Mouse (Mus musculus) intestine, postnatal 0 days (tissue): ENCODE measurements at regions not wholly inside any gene's neighbourhood (a gene's known extent, or its start where the extent isn't known, plus 50 kb on each side); places are given as distances from the start of the nearest gene placed in this dataset.

Experiments
- ATAC-seq: fragments of 200-750 bp; cut with Nextera tagmentation; 2 replicates; pipeline ENCODE4 v1.8.0; 2017; ENCODE audit warnings: mild to moderate bottlenecking, moderate TSS enrichment, moderate library complexity
- H3K27ac ChIP-seq: fragments of 300-500 bp; sonication (generic); 2 replicates; pipeline ENCODE4 v1.5.1; 2014; ENCODE audit warnings: mild to moderate bottlenecking, low read depth, low read length, moderate library complexity
- H3K27me3 ChIP-seq: fragments of 300-500 bp; sonication (generic); replicated peaks from 2 replicates; pipeline ENCODE4 v1.6.1; 2014; ENCODE audit warnings: low read length, mixed read lengths; ENCODE audit not compliant: control insufficient read depth, insufficient read depth
- H3K36me3 ChIP-seq: fragments of 300-500 bp; sonication (generic); 2 replicates; pipeline ENCODE4 v1.6.1; 2014; ENCODE audit warnings: mild to moderate bottlenecking, moderate library complexity; ENCODE audit not compliant: control insufficient read depth, insufficient read depth
- H3K4me1 ChIP-seq: fragments of 300-500 bp; sonication (generic); replicated peaks from 2 replicates; pipeline ENCODE4 v1.6.1; 2014; ENCODE audit warnings: antibody characterized with exemption, low read length, mixed read lengths; ENCODE audit not compliant: control insufficient read depth, insufficient read depth
- H3K4me2 ChIP-seq: fragments of 300-500 bp; sonication (generic); replicated peaks from 2 replicates; pipeline ENCODE4 v1.6.1; 2014; ENCODE audit warnings: low read depth, mild to moderate bottlenecking, moderate library complexity
- H3K4me3 ChIP-seq: fragments of 300-500 bp; sonication (generic); 2 replicates; pipeline ENCODE4 v1.5.1; 2014; ENCODE audit warnings: low read depth, low read length
- H3K9ac ChIP-seq: fragments of 300-500 bp; sonication (generic); 2 replicates; pipeline ENCODE4 v1.6.1; 2014; ENCODE audit warnings: mild to moderate bottlenecking, low read depth, low read length
- H3K9me3 ChIP-seq: fragments of 300-500 bp; sonication (generic); 2 replicates; pipeline ENCODE4 v1.6.1; 2016; ENCODE audit warnings: mixed run types; ENCODE audit not compliant: control insufficient read depth
- CTCF ChIP-seq: sonication (generic); IDR thresholded peaks from 2 replicates; pipeline ENCODE4 v1.5.1; 2016; ENCODE audit warnings: low read depth, mild to moderate bottlenecking, control low read depth, antibody characterized with exemption, moderate library complexity
- WGBS: fragments of 180-500 bp; shearing (Covaris S2); extraction: QIAGEN DNeasy Blood & Tissue Kit; methylation state at CpG from one replicate; pipeline ENCODE4 v1.1.7; 2014; 5-methylcytosine and 5-hydroxymethylcytosine counted together

- WGBS: 29% methylated on average over 5 of the region's 5 CpGs
- Histone ChIP-seq H3K27ac (no peak overlapping the region), H3K9ac (no peak overlapping the region), H3K36me3 (no peaks in the 10 kb centered on the region), H3K4me3 (no peak overlapping the region), H3K9me3 (no peaks in the 10 kb centered on the region), H3K4me2 (0 out of 2 replicates have a peak overlapping the region, but pooled peaks have one; percentile 13), H3K27me3 (no peaks in the 10 kb centered on the region), H3K4me1 (peaks cover 2% of the 10 kb centered on the region; the same call in 1 of the 2 replicates)
- no peak for TF ChIP-seq CTCF
- no peak for ATAC-seq
Measured at GRCm38 (mm10) chr2:116813559-116813895, 65.0 kb upstream of the Tmco5 start.

GRCm38 (mm10) chr2:116817134-116817533 is 61.4 kb upstream of the Tmco5 start:
- H3K36me3 ChIP-seq: no peaks in the 10 kb centered on the region
- H3K9ac ChIP-seq: no peak overlapping the region
- no peak overlapping the region for H3K4me2 ChIP-seq
- 61% methylated on average over 6 of the region's 6 CpGs for WGBS
- no peak for ATAC-seq
- TF ChIP-seq CTCF: no peak
- no peak overlapping the region for H3K4me3 ChIP-seq
- H3K27ac ChIP-seq: no peak overlapping the region
- H3K27me3 ChIP-seq: no peaks in the 10 kb centered on the region
- H3K9me3 ChIP-seq: no peaks in the 10 kb centered on the region
- peaks cover 2% of the 10 kb centered on the region; the same call in 1 of the 2 replicates for H3K4me1 ChIP-seq

- no peak overlapping the region for H3K9ac ChIP-seq
- no peak overlapping the region for H3K4me2 ChIP-seq
- H3K4me1 ChIP-seq: peaks cover under 1% of the 10 kb centered on the region; the same call in 1 of the 2 replicates
- no peak overlapping the region for H3K4me3 ChIP-seq
- H3K36me3 ChIP-seq: no peaks in the 10 kb centered on the region
- no peaks in the 10 kb centered on the region for H3K9me3 ChIP-seq
- H3K27me3 ChIP-seq: no peaks in the 10 kb centered on the region
- no peak for ATAC-seq
- no peak for TF ChIP-seq CTCF
- no peak overlapping the region for H3K27ac ChIP-seq
- 51% methylated on average over 9 of the region's 9 CpGs for WGBS
Measured at GRCm38 (mm10) chr2:116817561-116817960, 60.9 kb upstream of the Tmco5 start.

- Histone ChIP-seq H3K9me3 (no peaks in the 10 kb centered on the region), H3K4me1 (no peaks in the 10 kb centered on the region; the same call in 1 of the 2 replicates), H3K27ac (no peak overlapping the region), H3K36me3 (no peaks in the 10 kb centered on the region), H3K9ac (no peak overlapping the region), H3K4me2 (no peak overlapping the region), H3K27me3 (no peaks in the 10 kb centered on the region), H3K4me3 (no peak overlapping the region)
- no peak for TF ChIP-seq CTCF
- 42% methylated on average over 2 of the region's 2 CpGs for WGBS
- no peak for ATAC-seq
Measured at GRCm38 (mm10) chr2:116818550-116818949, 59.9 kb upstream of the Tmco5 start.

- Histone ChIP-seq H3K27ac (no peak overlapping the region), H3K27me3 (no peaks in the 10 kb centered on the region), H3K9me3 (no peaks in the 10 kb centered on the region), H3K4me1 (no peaks in the 10 kb centered on the region; the same call in 1 of the 2 replicates), H3K4me3 (no peak overlapping the region), H3K9ac (no peak overlapping the region), H3K36me3 (no peaks in the 10 kb centered on the region), H3K4me2 (no peak overlapping the region)
- TF ChIP-seq CTCF: no peak
- no peak for ATAC-seq
- WGBS: 67% methylated on average over 13 of the region's 13 CpGs
Measured at GRCm38 (mm10) chr2:116819016-116819687, 59.3 kb upstream of the Tmco5 start.

- ATAC-seq: no peak
- Histone ChIP-seq H3K27ac (no peak overlapping the region), H3K4me1 (no peaks in the 10 kb centered on the region; the same call in 1 of the 2 replicates), H3K27me3 (no peaks in the 10 kb centered on the region), H3K36me3 (no peaks in the 10 kb centered on the region), H3K4me2 (no peak overlapping the region), H3K9ac (no peak overlapping the region), H3K4me3 (no peak overlapping the region), H3K9me3 (no peaks in the 10 kb centered on the region)
- peak; percentile 59 for TF ChIP-seq CTCF
- 39% methylated on average over 13 of the region's 13 CpGs for WGBS
Measured at GRCm38 (mm10) chr2:116820831-116821745, 57.4 kb upstream of the Tmco5 start.
